Mouse (Mus musculus): ENCODE data around the gene Cdrt4. TPM values are rescaled to one million over a fixed set of nuclear protein-coding genes. Genes with fewer than 3 reads are reported as not detected.
A peak's percentile ranks its signal among the peaks of the same experiment; 100 is the strongest.

The Cdrt4 gene
- total RNA-seq, 1 experiment from 2014 or later: not detected

DNA sequence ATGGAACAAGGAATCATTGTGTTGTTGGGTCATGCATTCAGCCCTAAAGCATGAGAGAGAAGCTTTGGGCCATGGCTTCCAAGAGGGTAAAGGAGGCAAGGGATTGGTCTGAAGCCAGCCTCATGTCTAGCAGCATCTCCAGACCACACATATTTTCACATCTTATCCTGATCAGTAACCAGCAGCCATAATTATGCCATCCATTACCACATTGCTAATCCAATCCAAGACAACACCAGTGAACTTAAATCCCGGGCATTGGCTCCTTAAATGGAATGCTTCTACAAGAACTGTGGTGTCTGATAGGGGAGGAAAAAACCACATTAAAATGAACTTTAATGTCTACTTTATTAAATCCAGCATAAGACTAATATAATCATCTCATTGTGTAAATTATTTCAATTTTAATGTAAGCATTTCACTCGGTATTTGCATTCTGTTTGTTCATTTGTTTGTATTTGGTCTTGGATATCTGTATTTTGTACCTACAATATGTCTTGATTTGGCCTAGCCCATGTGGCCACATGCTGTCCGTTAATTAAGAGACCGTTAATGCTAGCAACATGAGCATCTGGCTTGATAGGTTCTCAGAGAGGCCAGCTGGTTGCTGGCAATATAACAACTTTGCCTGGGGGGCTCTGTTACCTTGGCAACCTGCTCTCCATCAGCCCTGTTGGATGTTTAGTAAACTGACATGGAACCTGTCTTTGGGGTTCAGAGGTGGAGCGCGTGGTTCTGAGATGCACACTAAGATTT, 66.5 kb downstream of the Cdrt4 start:
- ATAC-seq (replicated peaks in 1 of 2; ENCODE audit: insufficient read depth in 1 of 2, low FRiP score in 2 of 2, low TSS enrichment in 1 of 2, low read depth in 1 of 2, poor library complexity in 2 of 2, severe bottlenecking in 2 of 2): no peak

DNA sequence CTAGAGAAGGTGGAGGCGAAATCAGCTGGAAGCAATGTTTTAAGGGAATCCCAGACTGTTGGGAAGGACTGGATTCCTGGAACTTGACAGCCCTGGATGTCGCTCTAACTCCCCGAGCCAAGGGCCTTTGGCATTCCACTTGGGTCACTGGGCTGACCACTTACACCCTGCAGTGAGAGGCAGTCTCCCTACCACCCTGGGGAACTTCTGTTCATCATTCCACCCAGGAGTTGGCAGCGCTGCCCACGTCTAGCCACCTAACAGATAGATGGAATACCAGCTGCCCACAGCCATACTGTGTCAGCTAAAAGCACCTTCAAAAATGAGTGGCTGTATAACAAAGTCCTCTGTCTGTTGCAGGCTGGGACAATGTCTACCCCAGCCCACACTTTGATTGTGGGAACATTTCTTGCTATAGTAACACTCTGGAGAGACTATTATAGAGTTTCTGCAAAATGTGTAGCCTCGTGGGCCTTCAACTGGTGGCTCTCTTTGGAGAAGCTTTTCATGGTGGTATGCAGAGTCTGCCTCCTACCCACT, 67.2 kb downstream of the Cdrt4 start:
- ATAC-seq (replicated peaks in 1 of 2; ENCODE audit: insufficient read depth in 1 of 2, low FRiP score in 2 of 2, low TSS enrichment in 1 of 2, low read depth in 1 of 2, poor library complexity in 2 of 2, severe bottlenecking in 2 of 2): no peak

DNA sequence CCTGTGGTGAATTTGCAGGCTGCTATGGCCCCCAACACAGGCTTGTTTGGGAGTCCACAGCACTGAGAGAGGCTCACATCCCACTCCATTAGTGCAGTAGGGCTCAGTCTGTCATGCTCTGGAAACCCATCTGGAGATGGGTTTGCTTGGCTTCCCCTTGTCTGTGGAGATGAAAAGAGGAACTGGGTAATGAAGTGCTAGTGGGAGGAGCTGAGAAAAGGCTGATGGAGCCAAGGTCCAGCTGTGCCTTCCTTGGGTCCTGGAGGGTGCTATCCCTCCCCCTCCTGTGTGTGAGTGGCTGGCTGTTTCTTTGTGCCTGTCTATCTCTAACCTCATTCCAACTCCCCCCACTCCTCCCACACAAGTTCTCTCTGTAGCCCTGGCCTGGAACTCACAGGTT, 69.6 kb downstream of the Cdrt4 start:
- ATAC-seq (replicated peaks in 1 of 2; ENCODE audit: insufficient read depth in 1 of 2, low FRiP score in 2 of 2, low TSS enrichment in 1 of 2, low read depth in 1 of 2, poor library complexity in 2 of 2, severe bottlenecking in 2 of 2): peak; percentile 67 to 69

GRCm38 (mm10) chr11:63021141-63021806, 70.3 kb downstream of the Cdrt4 start:
- ATAC-seq (replicated peaks in 1 of 2; ENCODE audit: insufficient read depth in 1 of 2, low FRiP score in 2 of 2, low TSS enrichment in 1 of 2, low read depth in 1 of 2, poor library complexity in 2 of 2, severe bottlenecking in 2 of 2): no peak

GRCm38 (mm10) chr11:63023461-63023860, 72.5 kb downstream of the Cdrt4 start:
- ATAC-seq (replicated peaks in 1 of 2; ENCODE audit: insufficient read depth in 1 of 2, low FRiP score in 2 of 2, low TSS enrichment in 1 of 2, low read depth in 1 of 2, poor library complexity in 2 of 2, severe bottlenecking in 2 of 2): no peak

- no peak for ATAC-seq (replicated peaks in 1 of 2; ENCODE audit: insufficient read depth in 1 of 2, low FRiP score in 2 of 2, low TSS enrichment in 1 of 2, low read depth in 1 of 2, poor library complexity in 2 of 2, severe bottlenecking in 2 of 2)
These were observed 73.1 kb downstream of the Cdrt4 start for GRCm38 (mm10) chr11:63024136-63024535.

GRCm38 (mm10) chr11:63025476-63025875, 74.5 kb downstream of the Cdrt4 start:
- no peak for ATAC-seq (replicated peaks in 1 of 2; ENCODE audit: insufficient read depth in 1 of 2, low FRiP score in 2 of 2, low TSS enrichment in 1 of 2, low read depth in 1 of 2, poor library complexity in 2 of 2, severe bottlenecking in 2 of 2)

GRCm38 (mm10) chr11:63026651-63027141, 75.7 kb downstream of the Cdrt4 start:
- ATAC-seq (replicated peaks in 1 of 2; ENCODE audit: insufficient read depth in 1 of 2, low FRiP score in 2 of 2, low TSS enrichment in 1 of 2, low read depth in 1 of 2, poor library complexity in 2 of 2, severe bottlenecking in 2 of 2): no peak

- ATAC-seq (replicated peaks in 1 of 2; ENCODE audit: insufficient read depth in 1 of 2, low FRiP score in 2 of 2, low TSS enrichment in 1 of 2, low read depth in 1 of 2, poor library complexity in 2 of 2, severe bottlenecking in 2 of 2): no peak
These were observed 77.1 kb downstream of the Cdrt4 start for GRCm38 (mm10) chr11:63028131-63028530.

- ATAC-seq (replicated peaks in 1 of 2; ENCODE audit: insufficient read depth in 1 of 2, low FRiP score in 2 of 2, low TSS enrichment in 1 of 2, low read depth in 1 of 2, poor library complexity in 2 of 2, severe bottlenecking in 2 of 2): no peak
These were observed 78.2 kb downstream of the Cdrt4 start for GRCm38 (mm10) chr11:63029148-63029714.

DNA sequence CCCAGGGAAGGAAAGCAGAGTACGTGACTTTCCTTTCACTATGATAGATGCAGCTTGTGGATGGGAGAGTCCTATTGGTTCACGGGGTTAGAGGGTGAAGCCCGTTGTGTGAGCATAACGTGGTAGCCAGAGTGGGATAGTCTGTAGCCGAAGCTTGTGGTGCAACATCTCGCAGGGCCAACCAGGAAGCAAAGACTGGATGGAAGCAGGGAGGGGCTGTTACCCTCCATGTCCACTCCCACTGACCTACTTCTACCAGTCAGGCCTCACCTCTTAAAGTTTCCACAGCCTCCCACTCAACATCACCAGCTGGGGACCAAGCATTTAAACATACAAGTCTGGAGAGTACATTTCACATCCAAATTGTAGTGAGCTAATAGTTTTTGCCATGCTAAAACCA, 78.7 kb downstream of the Cdrt4 start:
- ATAC-seq (replicated peaks in 1 of 2; ENCODE audit: insufficient read depth in 1 of 2, low FRiP score in 2 of 2, low TSS enrichment in 1 of 2, low read depth in 1 of 2, poor library complexity in 2 of 2, severe bottlenecking in 2 of 2): no peak

GRCm38 (mm10) chr11:63035420-63036211, 84.6 kb downstream of the Cdrt4 start:
- ATAC-seq (replicated peaks in 1 of 2; ENCODE audit: insufficient read depth in 1 of 2, low FRiP score in 2 of 2, low TSS enrichment in 1 of 2, low read depth in 1 of 2, poor library complexity in 2 of 2, severe bottlenecking in 2 of 2): no peak

DNA sequence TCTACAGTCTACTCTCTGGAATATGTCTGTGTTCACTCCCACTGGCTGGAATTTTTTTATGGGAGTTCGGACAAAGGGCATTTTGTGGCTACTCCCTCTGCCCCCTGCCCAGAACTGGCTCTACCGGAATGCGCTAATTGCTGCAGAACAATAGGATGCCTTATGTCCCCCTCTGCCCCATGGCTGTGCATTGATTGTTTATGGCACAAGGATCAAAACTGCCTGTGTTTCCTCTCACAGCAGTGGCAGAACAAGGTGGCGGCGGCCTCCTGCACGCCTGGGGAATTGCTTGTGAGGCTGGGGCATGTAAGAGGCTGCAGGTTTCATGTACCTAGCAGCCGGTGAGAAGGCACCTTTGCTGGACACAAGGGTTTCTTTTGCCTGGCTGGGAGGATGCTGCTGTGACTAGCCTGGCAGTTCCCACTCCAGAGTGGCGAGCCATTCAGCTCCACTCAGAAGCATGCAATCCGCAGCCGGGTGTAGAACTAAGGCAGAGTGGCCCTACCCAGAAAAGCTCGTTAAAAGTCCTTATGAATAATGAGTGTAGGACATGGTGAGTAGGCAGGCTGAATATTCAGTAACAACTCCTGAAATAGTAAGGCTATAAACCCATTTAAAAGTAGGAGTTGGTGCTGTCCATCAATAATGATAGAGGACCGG, 89.1 kb downstream of the Cdrt4 start:
- no peak for ATAC-seq (replicated peaks in 1 of 2; ENCODE audit: insufficient read depth in 1 of 2, low FRiP score in 2 of 2, low TSS enrichment in 1 of 2, low read depth in 1 of 2, poor library complexity in 2 of 2, severe bottlenecking in 2 of 2)

Other genes starting within 250 kb of the Cdrt4 start
- gene Zfp287, start 219.3 kb upstream of the Cdrt4 start, total RNA-seq (2017): 7.3 and 9.6 TPM in 2 replicates
- gene Gm10428, start 198.1 kb upstream of the Cdrt4 start, total RNA-seq (2017): not detected in 2 replicates
- gene Zfp286, start 161.7 kb upstream of the Cdrt4 start, total RNA-seq (2017): 7.8 and 9.7 TPM in 2 replicates
- gene Trim16, start 131.0 kb upstream of the Cdrt4 start, total RNA-seq (2017): 13.2 and 22.3 TPM in 2 replicates
- gene Fbxw10, start 104.1 kb upstream of the Cdrt4 start, total RNA-seq (2017): 4.4 and 6.5 TPM in 2 replicates
- 43.8 and 46.2 TPM in 2 replicates for gene Tvp23b, start 71.7 kb upstream of the Cdrt4 start, total RNA-seq (2017)
- not detected in 2 replicates for gene Tekt3, start 110.5 kb downstream of the Cdrt4 start, total RNA-seq (2017)
- gene Pmp22, start 177.8 kb downstream of the Cdrt4 start, total RNA-seq (2017): not detected in 2 replicates